Mouse (Mus musculus): ENCODE results near the gene Opa1. TPM values are rescaled to one million over a fixed set of nuclear protein-coding genes. Genes with fewer than 3 reads are reported as not detected.
A peak's percentile ranks its signal among the peaks of the same experiment; 100 is the strongest.

Gene Opa1
- total RNA-seq, 1 experiment from 2014 or later = 84.8 TPM

- no peak for ATAC-seq (replicated peaks; ENCODE audit: low read depth, poor library complexity, severe bottlenecking)
Measured at GRCm38 (mm10) chr16:29646202-29646601, 67.1 kb downstream of the Opa1 start.

- ATAC-seq (replicated peaks; ENCODE audit: low read depth, poor library complexity, severe bottlenecking) = no peak
Measured at GRCm38 (mm10) chr16:29656187-29656825, 77.2 kb downstream of the Opa1 start.

- no peak for ATAC-seq (replicated peaks; ENCODE audit: low read depth, poor library complexity, severe bottlenecking)
Measured at GRCm38 (mm10) chr16:29656901-29657300, 77.8 kb downstream of the Opa1 start.

- ATAC-seq (replicated peaks; ENCODE audit: low read depth, poor library complexity, severe bottlenecking) = 0 out of 2 replicates have a peak, but pooled peaks have one; percentile 32
Measured at GRCm38 (mm10) chr16:29657650-29658548, 78.8 kb downstream of the Opa1 start.

DNA sequence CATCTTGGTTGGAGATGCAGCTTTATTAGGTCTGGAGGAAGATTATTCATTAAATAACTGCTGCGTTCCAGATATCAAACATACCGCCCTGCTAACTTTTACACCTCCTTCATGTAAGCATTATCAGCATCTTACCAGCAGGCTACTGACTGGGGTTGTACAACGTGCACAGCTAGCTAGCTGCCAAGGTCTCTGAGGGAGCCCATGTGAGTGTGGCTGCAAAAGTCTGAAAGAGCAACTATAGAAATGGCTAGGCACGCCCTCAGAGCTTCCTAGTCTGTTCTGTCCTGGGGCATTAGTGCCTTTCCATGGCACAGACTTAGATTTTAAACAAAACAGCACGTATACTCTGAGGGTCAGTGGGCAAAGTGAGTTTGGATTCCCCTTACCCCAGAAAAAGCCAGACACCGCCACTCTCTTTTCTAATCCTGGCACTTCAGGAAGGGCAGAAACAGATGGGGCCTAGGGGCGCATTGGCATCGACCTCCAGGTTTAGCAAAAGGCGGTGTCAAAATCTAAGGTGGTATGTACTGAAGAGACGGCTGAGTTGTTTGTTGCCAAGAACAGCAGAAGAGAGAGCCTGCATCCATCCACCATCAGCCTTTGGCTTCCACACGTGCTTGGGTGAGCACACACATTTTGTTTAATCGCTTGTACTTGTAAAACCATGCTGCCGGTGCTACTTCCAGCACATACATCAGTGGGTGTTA is 80.1 kb downstream of the Opa1 start:
- ATAC-seq (replicated peaks; ENCODE audit: low read depth, poor library complexity, severe bottlenecking) = no peak

DNA sequence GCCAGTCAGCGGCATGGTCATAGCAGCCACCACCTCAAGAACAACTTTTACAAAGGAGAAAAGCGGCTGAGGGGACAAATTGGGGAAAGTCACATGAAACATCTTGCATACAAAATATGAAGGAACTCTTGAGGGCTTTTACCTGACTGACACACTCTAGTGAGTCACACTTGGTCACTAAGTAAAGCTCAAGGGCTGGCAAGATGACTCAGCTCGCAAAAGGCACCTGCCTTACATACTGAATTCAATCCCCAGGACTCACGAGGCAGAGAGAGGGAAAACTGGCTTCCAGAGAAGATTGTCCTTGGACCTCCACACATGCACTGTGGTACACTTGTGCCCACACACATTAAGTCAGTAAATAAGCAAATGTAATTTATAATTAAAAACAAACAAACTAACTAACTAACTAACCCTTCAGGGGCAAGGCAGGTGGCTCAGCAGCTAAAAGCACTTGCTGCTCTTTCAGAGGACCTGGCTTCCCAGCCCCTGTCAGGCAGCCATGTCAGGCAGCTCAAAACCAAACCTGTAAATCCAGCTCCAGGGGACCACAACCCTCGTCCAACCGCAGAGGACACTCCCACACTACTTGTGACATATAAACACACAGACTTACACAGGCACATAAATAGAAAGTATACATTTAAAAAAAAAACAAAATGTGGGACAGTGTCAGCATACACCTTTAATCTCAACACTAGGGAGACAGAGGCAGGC is 84.1 kb downstream of the Opa1 start:
- no peak for ATAC-seq (replicated peaks; ENCODE audit: low read depth, poor library complexity, severe bottlenecking)

DNA sequence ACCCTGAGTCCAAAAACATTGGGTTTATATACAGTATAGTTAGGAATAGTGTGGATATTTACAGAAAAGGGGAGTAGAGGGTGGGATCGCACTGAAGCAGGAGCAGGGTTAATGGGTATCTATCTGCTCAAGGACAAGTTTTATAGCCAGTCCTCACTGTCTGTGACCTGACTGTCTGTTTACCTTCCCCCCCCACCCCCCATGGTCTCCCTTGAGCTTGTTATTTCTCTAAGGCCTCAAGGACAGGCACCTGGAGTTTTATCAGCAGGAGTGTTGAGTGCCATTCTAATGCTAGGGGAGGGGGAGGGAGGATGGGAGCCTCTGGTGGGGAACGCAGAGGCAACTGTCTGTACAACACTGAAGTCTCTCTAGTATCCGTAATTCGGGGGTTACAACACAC is 85.3 kb downstream of the Opa1 start:
- no peak for ATAC-seq (replicated peaks; ENCODE audit: low read depth, poor library complexity, severe bottlenecking)

GRCm38 (mm10) chr16:29666991-29667701 is 88.0 kb downstream of the Opa1 start:
- no peak for ATAC-seq (replicated peaks; ENCODE audit: low read depth, poor library complexity, severe bottlenecking)

- no peak for ATAC-seq (replicated peaks; ENCODE audit: low read depth, poor library complexity, severe bottlenecking)
Measured at GRCm38 (mm10) chr16:29667702-29668061, 88.5 kb downstream of the Opa1 start.

DNA sequence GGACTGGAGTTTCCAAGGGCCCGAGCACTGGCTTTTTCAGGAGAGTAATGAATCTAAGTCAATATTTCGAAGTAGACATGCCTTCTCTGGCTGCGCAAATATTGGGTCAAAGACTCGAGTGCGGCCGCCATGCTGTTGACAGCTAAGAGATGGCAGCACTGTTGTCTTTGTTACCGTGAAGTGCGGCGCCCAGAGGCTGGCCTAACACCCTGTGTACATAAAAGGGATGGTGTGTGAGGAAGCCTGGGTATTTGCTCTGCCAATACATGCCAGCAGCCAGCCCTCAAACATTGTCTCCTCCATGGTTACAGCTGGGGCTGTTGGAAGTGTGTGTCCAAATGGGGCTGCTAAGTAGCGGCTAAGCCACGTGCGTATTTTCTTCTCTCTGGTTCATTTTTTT is 89.3 kb downstream of the Opa1 start:
- no peak for ATAC-seq (replicated peaks; ENCODE audit: low read depth, poor library complexity, severe bottlenecking)

GRCm38 (mm10) chr16:29670806-29671205 is 91.7 kb downstream of the Opa1 start:
- no peak for ATAC-seq (replicated peaks; ENCODE audit: low read depth, poor library complexity, severe bottlenecking)

GRCm38 (mm10) chr16:29673230-29673629 is 94.1 kb downstream of the Opa1 start:
- no peak for ATAC-seq (replicated peaks; ENCODE audit: low read depth, poor library complexity, severe bottlenecking)

GRCm38 (mm10) chr16:29679607-29680006 is 100.5 kb downstream of the Opa1 start:
- no peak for ATAC-seq (replicated peaks; ENCODE audit: low read depth, poor library complexity, severe bottlenecking)

- no peak for ATAC-seq (replicated peaks; ENCODE audit: low read depth, poor library complexity, severe bottlenecking)
Measured at GRCm38 (mm10) chr16:29680548-29681175, 101.5 kb downstream of the Opa1 start.

GRCm38 (mm10) chr16:29682555-29683431 is 103.7 kb downstream of the Opa1 start:
- no peak for ATAC-seq (replicated peaks; ENCODE audit: low read depth, poor library complexity, severe bottlenecking)

- no peak for ATAC-seq (replicated peaks; ENCODE audit: low read depth, poor library complexity, severe bottlenecking)
Measured at GRCm38 (mm10) chr16:29683563-29683962, 104.4 kb downstream of the Opa1 start.

DNA sequence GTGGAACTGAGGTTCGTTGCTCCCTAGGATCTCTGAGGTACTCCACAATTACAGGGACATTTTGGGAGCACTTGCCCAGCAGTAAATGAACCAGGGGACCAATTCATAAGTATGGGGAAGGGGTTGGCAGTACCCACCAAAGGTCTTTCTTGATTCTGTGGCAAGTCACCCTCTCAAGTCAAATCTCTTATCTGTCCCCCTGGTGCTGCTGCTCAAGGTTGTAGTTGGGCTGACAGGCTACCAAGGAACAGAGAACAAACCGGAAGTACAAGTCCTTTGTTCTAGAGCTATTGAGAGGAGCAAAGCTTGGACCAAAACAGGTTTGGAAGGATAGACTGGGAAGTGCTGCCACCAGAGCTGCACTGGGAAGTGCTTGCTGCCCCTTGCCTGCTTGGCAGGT is 105.0 kb downstream of the Opa1 start:
- ATAC-seq (replicated peaks; ENCODE audit: low read depth, poor library complexity, severe bottlenecking) = no peak

DNA sequence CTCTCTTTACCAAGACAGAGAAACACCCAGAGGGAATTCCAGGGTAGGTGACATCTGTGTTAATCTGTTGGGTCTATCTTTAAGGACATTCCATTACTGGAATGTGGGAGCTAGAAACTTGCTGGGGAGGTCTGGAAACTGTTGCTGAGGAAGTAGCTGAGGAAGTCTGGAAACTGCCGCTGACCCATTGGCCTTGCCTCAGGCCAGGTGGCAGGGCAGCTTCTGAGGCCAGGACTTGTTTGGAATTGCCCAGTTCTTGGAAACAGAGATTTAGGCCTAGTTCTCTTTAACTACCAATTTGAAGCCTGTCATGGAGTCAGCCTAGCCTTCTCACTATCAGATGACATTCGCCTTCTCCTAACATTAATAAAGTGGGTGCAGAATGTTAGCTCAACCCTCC is 105.5 kb downstream of the Opa1 start:
- no peak for ATAC-seq (replicated peaks; ENCODE audit: low read depth, poor library complexity, severe bottlenecking)

Measured in common myeloid progenitor, adult 5-6 weeks (primary cell).